Mouse (Mus musculus) intestine, embryonic 14.5 days (tissue): ENCODE measurements around the gene Dzip1l. TPM values are rescaled to one million over a fixed set of nuclear protein-coding genes. Genes with fewer than 3 reads are reported as not detected.
A peak's percentile ranks its signal among the peaks of the same experiment; 100 is the strongest.

ENCODE experiments used
- ATAC-seq: fragments of 200-750 bp; cut with Nextera tagmentation; replicated peaks from 2 replicates; pipeline ENCODE4 v1.8.0; 2017; ENCODE audit warnings: low read depth, moderate number of reproducible peaks, moderate TSS enrichment, moderate library complexity; ENCODE audit not compliant: low FRiP score, low TSS enrichment
- DNase-seq: peaks from one replicate; pipeline ENCODE4 v3.0.0-alpha.2; 2018; ENCODE audit warnings: low spot score
- H3K27ac ChIP-seq: fragments of 300-500 bp; sonication (generic); 2 replicates; pipeline ENCODE4 v1.5.1; 2014; ENCODE audit warnings: low read depth, mild to moderate bottlenecking, control low read depth
- H3K27me3 ChIP-seq: fragments of 300-500 bp; sonication (generic); replicated peaks from 2 replicates; pipeline ENCODE4 v1.6.1; 2014; ENCODE audit warnings: low read length, control low read depth; ENCODE audit not compliant: control insufficient read depth, insufficient read depth
- H3K36me3 ChIP-seq: fragments of 300-500 bp; sonication (generic); 2 replicates; pipeline ENCODE4 v1.6.1; 2014; ENCODE audit warnings: low read length, control low read depth; ENCODE audit not compliant: control insufficient read depth, insufficient read depth
- H3K4me1 ChIP-seq: fragments of 300-500 bp; sonication (generic); replicated peaks from 2 replicates; pipeline ENCODE4 v1.6.1; 2014; ENCODE audit warnings: low read length, control low read depth, mixed read lengths; ENCODE audit not compliant: control insufficient read depth, insufficient read depth
- H3K4me2 ChIP-seq: fragments of 300-500 bp; sonication (generic); 2 replicates; pipeline ENCODE4 v1.6.1; 2014; ENCODE audit warnings: low read length
- H3K4me3 ChIP-seq: fragments of 300-500 bp; sonication (generic); 2 replicates; pipeline ENCODE4 v1.5.1; 2014; ENCODE audit warnings: low read depth, low read length, control low read depth, mixed read lengths
- H3K9ac ChIP-seq: fragments of 300-500 bp; sonication (generic); 2 replicates; pipeline ENCODE4 v1.6.1; 2014; ENCODE audit warnings: mild to moderate bottlenecking, low read length
- H3K9me3 ChIP-seq: fragments of 300-500 bp; sonication (generic); 2 replicates; pipeline ENCODE4 v1.6.1; 2016; ENCODE audit warnings: low read length, control low read depth; ENCODE audit not compliant: control insufficient read depth
- WGBS: fragments of 180-500 bp; shearing (Covaris S2); extraction: QIAGEN DNeasy Blood & Tissue Kit; methylation state at CpG from one replicate; pipeline ENCODE4 v1.1.7; 2014; 5-methylcytosine and 5-hydroxymethylcytosine counted together
- polyA plus RNA-seq: library from polyadenylated mRNA; unstranded; fragments of >200 nt; fragmentation: Nextera tagmentation; extraction: Ambion mirVana; gene quantifications from 2 replicates; pipeline ENCODE4 v1.2.1, GENCODE M21; 2014

Gene Dzip1l
- polyA plus RNA-seq, 1 experiment from 2014 or later: 14.3 TPM

DNA sequence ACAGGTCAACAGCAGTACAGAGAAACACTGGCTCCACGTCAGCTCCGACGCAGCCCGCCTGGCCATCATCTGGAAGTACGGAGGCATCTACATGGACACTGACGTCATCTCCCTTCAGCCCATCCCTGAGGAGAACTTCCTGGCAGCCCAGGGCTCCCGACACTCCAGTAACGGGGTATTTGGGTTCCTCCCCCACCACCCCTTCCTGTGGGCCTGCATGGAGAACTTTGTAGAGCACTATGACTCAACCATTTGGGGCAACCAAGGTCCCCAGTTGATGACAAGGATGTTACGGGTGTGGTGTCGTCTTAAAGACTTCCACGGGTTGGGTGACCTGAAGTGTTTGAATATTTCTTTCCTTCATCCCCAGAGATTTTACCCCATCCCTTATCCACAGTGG lies 9.1 kb upstream of the Dzip1l start:
- no peak overlapping the region for H3K9ac ChIP-seq
- ATAC-seq (no peak), DNase-seq (no peak)
- H3K9me3 ChIP-seq: no peaks in the 10 kb centered on the region
- H3K36me3 ChIP-seq: no peaks in the 10 kb centered on the region
- no peaks in the 10 kb centered on the region for H3K27me3 ChIP-seq
- H3K4me3 ChIP-seq: no peak overlapping the region
- H3K27ac ChIP-seq: no peak overlapping the region
- WGBS: 92% methylated on average over 11 of the region's 11 CpGs
- H3K4me2 ChIP-seq: no peak overlapping the region
- H3K4me1 ChIP-seq: no peaks in the 10 kb centered on the region

- 84% methylated on average over 1 of the region's 1 CpGs for WGBS
- no peaks in the 10 kb centered on the region for H3K27me3 ChIP-seq
- ATAC-seq: no peak
Measured at GRCm38 (mm10) chr9:99622034-99622433, 7.3 kb upstream of the Dzip1l start.

GRCm38 (mm10) chr9:99622966-99623365 lies 6.3 kb upstream of the Dzip1l start:
- DNase-seq (no peak), ATAC-seq (no peak)
- H3K4me3 ChIP-seq: no peak overlapping the region
- no peak overlapping the region for H3K4me2 ChIP-seq
- H3K27me3 ChIP-seq: no peaks in the 10 kb centered on the region
- H3K9ac ChIP-seq: no peak overlapping the region
- 56% methylated on average over 2 of the region's 2 CpGs for WGBS
- no peak overlapping the region for H3K27ac ChIP-seq
- H3K9me3 ChIP-seq: no peaks in the 10 kb centered on the region
- H3K4me1 ChIP-seq: no peaks in the 10 kb centered on the region
- H3K36me3 ChIP-seq: no peaks in the 10 kb centered on the region

More at GRCm38 (mm10) chr9:99622034-99622433, 7.3 kb upstream of the Dzip1l start:
- no peak overlapping the region for H3K9ac ChIP-seq
- no peak overlapping the region for H3K4me2 ChIP-seq
- no peaks in the 10 kb centered on the region for H3K36me3 ChIP-seq
- no peaks in the 10 kb centered on the region for H3K9me3 ChIP-seq
- H3K27ac ChIP-seq: no peak overlapping the region
- H3K4me1 ChIP-seq: no peaks in the 10 kb centered on the region
- DNase-seq: no peak
- H3K4me3 ChIP-seq: no peak overlapping the region

DNA sequence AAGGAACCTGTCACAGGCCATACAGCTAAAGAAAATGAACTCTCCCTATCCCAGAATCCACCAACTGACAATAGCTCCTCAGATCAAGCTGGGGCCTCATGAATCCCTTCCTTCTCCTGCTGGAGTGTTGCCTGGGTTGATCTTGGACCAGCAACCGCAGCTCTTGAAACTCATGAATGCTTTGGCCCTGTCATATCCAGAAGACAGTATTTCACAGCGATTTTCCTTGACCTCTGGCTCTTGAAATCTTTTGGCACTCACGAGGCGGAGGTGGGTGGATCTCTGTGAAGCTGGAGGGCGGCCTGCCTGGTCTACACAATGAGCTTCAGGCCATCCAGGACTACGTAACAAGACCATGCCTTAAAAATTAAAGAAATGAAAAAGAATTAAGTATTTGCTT lies 5.2 kb upstream of the Dzip1l start:
- Histone ChIP-seq H3K9ac (no peak overlapping the region), H3K4me2 (no peak overlapping the region), H3K36me3 (no peaks in the 10 kb centered on the region), H3K9me3 (no peaks in the 10 kb centered on the region), H3K4me1 (peaks cover 5% of the 10 kb centered on the region; the same call in 1 of the 2 replicates), H3K27me3 (no peaks in the 10 kb centered on the region), H3K4me3 (no peak overlapping the region), H3K27ac (no peak overlapping the region)
- DNase-seq (no peak), ATAC-seq (no peak)
- 79% methylated on average over 6 of the region's 6 CpGs for WGBS

DNA sequence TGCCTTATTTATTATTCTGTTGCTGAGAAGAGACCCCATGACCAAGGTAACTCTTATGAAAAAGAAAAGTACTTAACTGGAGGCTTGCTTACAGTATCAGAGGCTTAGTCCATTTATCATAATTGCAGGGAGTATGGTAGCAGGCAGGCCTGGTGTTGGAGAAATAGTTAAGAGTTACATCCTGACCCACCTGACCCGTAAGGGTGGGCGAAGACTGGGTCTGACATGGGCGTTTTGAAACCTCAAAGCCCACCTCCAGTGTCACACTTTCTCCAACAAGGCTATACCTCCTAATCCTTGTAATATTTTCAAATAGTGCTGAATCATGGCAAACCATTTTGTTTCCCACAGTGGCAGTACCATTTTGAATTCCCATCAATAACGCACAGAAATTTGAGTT lies 715 bp upstream of the Dzip1l start:
- Histone ChIP-seq H3K4me2 (peak overlapping the region; percentile 66), H3K4me1 (peaks cover 17% of the 10 kb centered on the region; the same call in 1 of the 2 replicates), H3K9ac (no peak overlapping the region), H3K4me3 (no peak overlapping the region), H3K27me3 (no peaks in the 10 kb centered on the region), H3K36me3 (peaks cover 7% of the 10 kb centered on the region; the same call in 1 of the 2 replicates), H3K27ac (peak overlapping the region; percentile 87; the same call in 1 of the 2 replicates), H3K9me3 (no peaks in the 10 kb centered on the region)
- DNase-seq (no peak), ATAC-seq (no peak)
- 58% methylated on average over 4 of the region's 4 CpGs for WGBS

DNA sequence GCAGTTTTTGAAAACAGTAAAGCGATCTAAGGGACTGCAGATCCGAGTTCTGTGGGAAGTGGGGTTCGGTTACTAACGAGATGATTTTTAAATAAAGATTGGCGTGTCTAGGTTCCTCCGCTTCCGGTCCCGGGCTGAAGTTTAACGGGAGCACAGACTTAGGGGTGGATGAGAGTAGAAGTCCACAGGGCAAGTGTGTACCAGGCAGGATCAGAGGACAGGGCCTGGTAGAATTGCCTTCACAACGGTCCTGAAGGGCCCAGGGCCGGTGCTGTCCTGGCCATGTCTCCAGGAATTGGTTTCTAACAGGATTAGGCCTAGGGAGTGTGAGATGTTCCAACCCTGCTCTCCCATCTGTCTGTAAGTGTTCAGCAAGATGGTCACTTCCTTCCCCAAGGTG lies 775 bp downstream of the Dzip1l start:
- DNase-seq: peak; percentile 65
- WGBS: 1% methylated on average over 11 of the region's 11 CpGs
- peak overlapping the region; percentile 57 for H3K9ac ChIP-seq

DNA sequence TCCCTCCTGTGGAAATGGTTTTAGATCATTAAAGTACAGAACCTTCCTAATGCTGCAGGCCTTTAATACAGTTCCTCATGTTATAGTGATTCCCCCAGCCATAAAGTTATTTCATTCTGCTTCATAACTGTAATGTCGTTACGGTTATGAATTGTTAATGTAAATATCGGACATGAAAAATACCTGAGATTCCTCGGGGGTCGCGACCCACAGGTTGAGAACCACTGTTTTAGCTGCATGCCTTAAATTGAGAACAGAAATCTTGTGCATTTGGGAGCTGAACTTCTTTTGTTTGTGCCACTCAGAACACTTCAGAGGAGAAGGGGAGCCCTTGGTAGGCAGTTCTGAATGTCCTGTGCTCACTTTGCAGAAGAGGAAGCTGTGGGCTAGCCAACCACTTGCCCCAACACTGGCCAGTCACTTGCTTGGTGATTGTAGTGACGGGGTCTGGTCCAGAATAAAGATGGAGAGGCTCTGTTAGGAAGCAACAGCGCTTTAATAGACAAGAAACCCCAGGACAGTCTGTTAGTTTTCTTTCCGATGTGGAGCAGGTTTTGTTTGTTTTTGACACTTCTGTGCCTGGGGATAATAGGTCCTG lies 1.3 kb downstream of the Dzip1l start:
- ATAC-seq: no peak
- Histone ChIP-seq H3K27me3 (no peaks in the 10 kb centered on the region), H3K36me3 (peaks cover 21% of the 10 kb centered on the region; the same call in 1 of the 2 replicates), H3K27ac (peak overlapping the region; percentile 87), H3K4me2 (peak overlapping the region; percentile 66), H3K9ac (peak overlapping the region; percentile 57), H3K4me3 (peak overlapping the region; percentile 60), H3K4me1 (peaks cover 17% of the 10 kb centered on the region; the same call in 1 of the 2 replicates), H3K9me3 (no peaks in the 10 kb centered on the region)
- no peak for DNase-seq
- WGBS: 44% methylated on average over 9 of the region's 9 CpGs

More for the DNA sequence above, 775 bp downstream of the Dzip1l start:
- H3K4me2 ChIP-seq: peak overlapping the region; percentile 66
- H3K4me1 ChIP-seq: peaks cover 17% of the 10 kb centered on the region; the same call in 1 of the 2 replicates
- peak overlapping the region; percentile 60 for H3K4me3 ChIP-seq
- H3K9me3 ChIP-seq: no peaks in the 10 kb centered on the region
- peaks cover 16% of the 10 kb centered on the region; the same call in 1 of the 2 replicates for H3K36me3 ChIP-seq
- no peaks in the 10 kb centered on the region for H3K27me3 ChIP-seq
- H3K27ac ChIP-seq: peak overlapping the region; percentile 87
- 0 out of 2 replicates have a peak, but pooled peaks have one; percentile 12 for ATAC-seq

- H3K36me3 ChIP-seq: peaks cover 28% of the 10 kb centered on the region; the same call in 1 of the 2 replicates
- no peak overlapping the region for H3K9ac ChIP-seq
- H3K27ac ChIP-seq: no peak overlapping the region
- ATAC-seq (no peak), DNase-seq (no peak)
- no peak overlapping the region for H3K4me3 ChIP-seq
- no peak overlapping the region for H3K4me2 ChIP-seq
- WGBS: 43% methylated on average over 2 of the region's 2 CpGs
- H3K27me3 ChIP-seq: no peaks in the 10 kb centered on the region
- H3K4me1 ChIP-seq: peaks cover 17% of the 10 kb centered on the region; the same call in 1 of the 2 replicates
- no peaks in the 10 kb centered on the region for H3K9me3 ChIP-seq
Measured at GRCm38 (mm10) chr9:99631781-99632180, 2.5 kb downstream of the Dzip1l start.

DNA sequence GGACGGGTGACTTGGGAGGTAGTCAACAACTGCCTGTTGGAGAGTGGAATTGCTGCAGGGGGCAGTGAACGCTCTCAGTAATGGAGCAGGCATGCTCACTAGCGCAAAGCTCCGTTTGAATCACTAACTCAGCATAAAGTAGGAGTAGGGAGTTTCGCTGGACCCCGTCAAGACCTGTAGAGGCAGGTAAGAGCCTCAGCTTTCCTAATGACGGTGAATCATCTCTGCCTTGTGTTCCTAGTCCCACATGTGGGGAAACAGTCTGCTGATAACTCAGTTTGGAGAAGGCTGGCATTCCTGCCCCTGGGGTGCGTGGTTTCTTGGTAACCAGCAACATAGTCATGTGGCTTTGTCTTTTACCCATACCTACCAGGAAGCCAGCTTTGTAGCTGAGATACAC lies 3.0 kb downstream of the Dzip1l start:
- H3K4me2 ChIP-seq: no peak overlapping the region
- ATAC-seq (no peak), DNase-seq (no peak)
- no peak overlapping the region for H3K27ac ChIP-seq
- H3K9me3 ChIP-seq: no peaks in the 10 kb centered on the region
- H3K4me1 ChIP-seq: peaks cover 17% of the 10 kb centered on the region; the same call in 1 of the 2 replicates
- WGBS: 62% methylated on average over 8 of the region's 8 CpGs
- H3K36me3 ChIP-seq: peaks cover 31% of the 10 kb centered on the region; the same call in 1 of the 2 replicates
- no peak overlapping the region for H3K9ac ChIP-seq
- no peak overlapping the region for H3K4me3 ChIP-seq
- H3K27me3 ChIP-seq: no peaks in the 10 kb centered on the region
